Mouse (Mus musculus) lung, postnatal 0 days (tissue): Measurements from ENCODE around the gene Smim24.

Experiments used
- CTCF ChIP-seq: IDR thresholded peaks from 2 replicates; pipeline ENCODE4 v1.5.1; 2016; ENCODE audit warnings: antibody characterized with exemption, mild to moderate bottlenecking
- EP300 ChIP-seq: IDR thresholded peaks from 2 replicates; pipeline ENCODE4 v1.6.1; 2016; ENCODE audit warnings: antibody characterized with exemption, mild to moderate bottlenecking, control low read depth

DNA sequence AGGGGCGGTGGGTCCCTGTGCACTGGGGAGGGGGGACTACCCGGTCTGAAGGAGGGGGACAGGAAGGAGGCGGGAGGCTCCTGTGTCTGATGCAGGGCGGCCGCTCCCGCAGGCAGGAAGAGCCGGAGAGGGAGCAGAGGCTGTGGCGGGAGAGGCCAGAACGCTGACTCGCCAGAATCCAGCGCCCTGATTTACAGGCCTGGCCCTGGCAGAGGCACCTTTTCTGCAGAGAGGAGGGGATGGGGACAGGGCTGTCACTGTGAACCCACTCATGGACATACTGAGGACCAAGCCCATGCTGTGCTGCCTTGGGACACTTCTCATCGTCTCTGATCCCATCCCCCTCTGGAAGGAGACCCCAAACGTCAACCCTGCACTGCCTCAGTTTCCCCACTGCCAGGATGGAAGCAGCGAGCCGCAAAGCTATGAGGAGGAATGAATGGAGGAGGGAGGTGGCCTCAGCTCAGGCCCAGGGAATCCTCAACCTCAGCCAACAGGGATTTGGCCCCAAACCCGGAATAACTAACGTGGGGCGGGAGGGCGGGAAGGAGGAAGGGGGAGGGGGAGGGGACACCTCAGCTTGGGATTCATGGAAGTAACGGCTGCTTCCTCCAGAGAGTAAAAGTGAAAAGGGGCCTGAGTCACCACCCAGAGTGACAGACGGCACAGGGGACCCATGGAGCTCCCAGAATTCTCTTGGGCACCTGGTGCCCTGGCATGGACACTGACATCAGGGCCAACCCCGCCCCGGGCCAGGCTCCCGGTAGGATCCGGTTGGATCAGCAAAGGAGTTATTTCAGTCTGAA is 31.6 kb downstream of the Smim24 start:
- no peak for TF ChIP-seq CTCF
- TF ChIP-seq EP300: no peak
